Mouse (Mus musculus) kidney, postnatal 14 days (tissue): Measurements from ENCODE around the gene Ret.

ENCODE experiments used
- DNase-seq: peaks from one replicate; pipeline ENCODE4 v3.0.0; 2022; ENCODE audit warnings: mixed read lengths

Gene Ret

DNA sequence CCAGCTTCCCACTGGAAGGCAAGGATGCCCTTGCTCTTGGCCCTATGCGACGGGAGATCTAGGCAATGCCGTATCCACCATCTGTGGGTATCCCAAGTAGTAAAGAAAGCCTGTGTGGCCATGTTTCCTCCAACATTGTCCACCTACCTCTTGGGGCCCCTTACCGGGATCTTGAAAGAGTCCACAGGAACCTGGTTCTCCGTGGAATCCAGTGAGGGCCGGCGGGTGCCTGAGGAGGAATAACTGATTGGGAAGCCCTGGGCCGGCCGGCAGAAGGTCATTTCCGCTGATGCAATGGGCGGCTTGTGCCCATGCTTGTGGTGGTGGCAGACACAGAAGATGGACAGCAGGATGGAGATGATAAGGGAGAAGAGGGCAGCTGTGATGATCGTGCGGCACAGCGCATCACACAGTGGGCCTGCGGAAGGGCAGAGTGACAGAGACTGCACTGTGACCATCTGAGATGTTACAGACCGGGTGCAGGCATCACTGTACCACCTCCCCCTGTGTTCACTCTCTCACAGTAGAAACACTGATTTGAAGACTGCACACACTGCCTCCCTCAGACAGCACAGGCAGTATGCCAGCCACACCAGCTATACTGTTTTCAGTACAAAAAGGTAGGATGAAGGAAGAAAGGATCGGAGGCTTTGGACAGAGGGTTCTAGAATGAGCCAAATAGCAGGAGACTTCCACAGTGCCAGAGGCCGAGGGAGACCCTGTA is 24.1 kb downstream of the Ret start:
- DNase-seq, result no peak

DNA sequence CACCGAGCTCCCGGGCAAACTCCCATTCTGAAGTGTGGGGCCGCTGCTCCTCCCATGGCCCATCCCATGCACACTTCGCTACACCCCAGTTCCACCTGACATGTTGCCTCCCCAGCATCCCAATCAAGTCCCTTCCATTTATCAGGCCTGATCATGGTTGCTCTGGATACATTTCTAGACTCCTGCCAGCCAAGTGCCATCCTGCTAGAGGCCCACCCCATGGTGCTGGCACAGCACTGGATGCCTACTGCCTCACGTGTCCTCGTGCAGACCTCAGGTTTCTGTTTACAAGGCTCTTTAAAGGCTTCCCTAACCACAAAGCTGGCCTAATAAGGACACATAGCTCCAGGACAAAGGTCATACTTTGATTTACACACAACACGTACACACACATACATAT is 26.1 kb downstream of the Ret start:
- no peak for DNase-seq

DNA sequence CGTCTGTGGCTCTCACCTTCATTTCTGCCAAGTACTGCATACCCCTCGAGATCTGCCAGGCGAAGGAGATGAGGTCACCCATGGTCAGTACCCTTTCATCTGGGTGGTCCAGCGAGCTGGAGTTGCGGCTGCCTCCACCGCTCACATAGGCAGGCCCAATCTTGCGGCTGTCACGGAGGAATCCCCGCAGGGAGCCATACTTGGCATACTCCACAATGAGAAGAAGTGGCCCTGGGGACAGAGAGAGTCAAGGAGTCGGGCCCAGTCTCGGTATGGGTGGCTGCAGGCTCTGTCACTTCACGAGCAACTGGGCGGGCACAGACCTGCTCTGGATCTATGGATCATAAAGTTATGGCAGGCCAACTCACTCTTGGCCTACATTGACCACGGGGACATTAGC is 29.4 kb downstream of the Ret start:
- DNase-seq, result no peak

DNA sequence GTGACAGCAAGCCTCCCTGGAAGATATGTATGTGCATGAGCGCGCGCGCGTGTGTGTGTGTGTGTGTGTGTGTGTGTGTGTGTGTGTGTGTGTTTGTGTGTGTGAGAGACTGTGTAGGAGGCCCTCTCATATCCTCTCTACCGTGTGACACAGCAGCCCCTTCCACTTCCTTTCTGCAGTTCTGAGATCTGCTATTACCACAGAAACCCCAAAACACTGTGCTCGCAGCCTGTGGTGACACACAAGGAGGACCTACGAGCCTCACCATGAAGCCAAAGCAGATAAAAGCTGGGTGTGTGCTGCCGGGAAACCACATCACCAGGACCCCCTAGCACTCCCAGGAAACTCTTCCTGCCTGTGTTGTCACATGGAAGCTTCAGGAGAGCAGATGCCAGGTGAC is 30.5 kb downstream of the Ret start:
- DNase-seq, result no peak

DNA sequence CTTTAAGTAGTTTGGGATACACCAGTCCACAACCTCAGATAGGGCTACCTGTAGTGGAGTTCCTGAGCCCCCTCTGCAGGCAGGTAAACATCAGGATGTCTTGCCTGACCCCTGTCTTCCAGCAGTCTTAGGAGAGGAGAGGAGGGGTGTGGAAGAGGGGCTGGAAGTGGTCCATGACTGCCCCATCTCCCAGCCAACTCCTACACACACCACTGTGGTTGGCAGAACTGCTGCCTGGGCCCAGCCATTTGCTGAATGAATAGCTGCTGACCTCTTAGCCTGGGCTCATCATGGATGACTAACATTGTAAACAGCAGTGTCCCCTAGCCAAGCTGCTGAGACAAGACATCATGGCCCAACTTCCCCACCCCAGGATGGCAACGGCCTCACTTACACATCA is 32.0 kb downstream of the Ret start:
- DNase-seq, result no peak

DNA sequence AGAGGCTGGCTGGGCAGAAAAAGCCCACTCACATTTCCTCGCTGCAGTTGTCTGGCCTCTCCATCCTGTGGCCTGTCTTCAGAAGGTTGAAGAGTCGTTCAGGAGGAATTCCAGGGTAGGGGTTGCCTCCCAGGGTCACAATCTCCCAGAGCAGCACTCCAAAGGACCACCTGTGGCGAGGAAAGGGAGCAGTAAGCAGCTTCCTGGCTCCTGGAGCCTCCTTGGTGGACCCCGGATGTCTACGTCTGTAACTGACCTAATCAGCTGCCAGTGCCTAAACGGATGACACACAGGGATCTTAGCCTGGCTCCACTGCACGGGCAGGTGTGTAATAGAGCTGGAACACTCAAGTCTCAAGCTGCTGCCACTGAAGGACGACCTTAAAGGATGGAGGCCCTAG is 32.8 kb downstream of the Ret start:
- DNase-seq, result no peak

DNA sequence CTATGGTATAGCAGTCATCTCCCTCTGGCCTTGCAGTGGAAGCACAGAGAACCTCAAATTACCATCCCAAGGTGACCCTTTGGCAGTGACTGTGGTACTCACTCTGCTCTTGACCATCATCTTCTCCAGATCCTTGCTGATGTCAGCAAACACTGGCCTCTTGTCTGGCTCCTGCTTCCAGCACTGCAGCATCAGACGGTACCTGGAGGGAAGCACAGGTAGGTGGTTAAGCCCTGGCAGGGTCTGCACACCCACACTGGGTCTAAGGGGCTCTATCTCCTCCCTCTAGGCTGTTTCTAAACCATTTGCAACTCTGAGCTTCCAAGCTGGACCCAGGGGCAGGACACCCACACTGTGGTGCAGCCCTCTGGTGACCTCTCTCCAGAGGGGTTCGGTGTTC is 34.4 kb downstream of the Ret start:
- DNase-seq, result no peak

DNA sequence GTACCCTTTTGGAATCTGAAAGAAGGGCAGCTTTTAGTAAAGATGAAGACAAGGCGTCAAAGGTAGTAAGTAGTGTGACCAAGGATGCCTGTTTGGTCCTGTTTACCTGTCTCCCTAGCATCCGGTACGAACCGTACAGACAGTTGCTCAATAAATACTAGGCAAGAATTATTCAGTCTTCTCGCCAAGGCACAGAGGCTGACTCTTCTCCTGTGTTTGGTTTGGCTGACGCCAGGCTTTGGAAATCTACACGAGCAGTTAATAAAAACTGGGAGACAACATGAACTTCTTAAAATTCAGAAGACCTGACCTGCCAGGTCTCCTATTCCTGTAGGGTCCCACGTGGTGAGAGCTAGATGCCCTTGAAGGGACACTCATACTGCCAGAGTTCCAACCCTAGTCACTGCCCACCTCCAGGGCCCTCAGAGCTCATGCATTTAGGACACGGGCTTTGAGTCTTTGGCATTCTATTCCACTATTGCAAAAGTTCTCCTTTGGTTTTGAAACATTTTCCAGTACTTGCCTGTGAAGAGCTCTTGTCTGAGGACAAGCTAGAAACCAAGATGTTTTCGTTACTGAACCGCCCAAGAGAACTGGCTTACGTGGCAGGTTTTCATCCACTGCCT is 34.9 kb downstream of the Ret start:
- no peak for DNase-seq

DNA sequence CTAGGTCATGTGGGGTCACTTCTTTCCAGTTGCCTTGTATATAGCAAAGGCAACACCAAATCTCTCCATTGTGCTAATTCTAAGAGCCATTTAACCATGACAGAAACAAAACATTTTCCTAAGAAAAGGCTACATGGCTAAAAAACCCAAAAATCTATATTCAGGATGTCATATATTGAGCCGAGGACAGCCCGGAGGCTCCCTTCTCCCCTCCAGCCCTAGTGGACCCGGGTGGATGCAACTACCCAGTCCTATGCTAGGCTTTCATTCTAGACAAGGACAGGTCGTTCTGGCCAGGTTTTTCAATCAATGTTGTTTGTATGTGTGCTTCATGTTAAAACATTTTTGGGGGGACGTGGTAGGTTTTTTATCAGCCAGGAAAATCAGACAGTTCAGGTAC is 44.4 kb downstream of the Ret start:
- no peak for DNase-seq

DNA sequence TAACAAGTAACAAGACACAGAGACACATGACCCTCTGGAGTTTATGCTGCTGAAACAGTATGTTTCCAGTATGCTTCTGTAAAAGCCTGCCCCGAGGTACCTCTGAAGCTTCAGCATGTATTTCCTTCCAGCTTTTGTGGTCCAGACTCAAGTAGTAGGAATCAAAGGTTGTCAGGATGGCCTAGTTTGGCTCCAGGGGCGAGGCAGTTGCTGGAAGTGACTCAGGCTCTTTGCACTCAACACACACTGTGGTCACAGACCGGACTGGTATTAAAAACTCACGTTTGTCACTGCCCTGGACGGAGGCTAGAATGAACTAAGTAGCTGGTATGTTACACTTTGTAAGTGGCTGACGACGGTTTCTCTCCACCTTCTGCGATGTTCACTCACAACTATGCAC is 46.5 kb downstream of the Ret start:
- DNase-seq, result no peak

DNA sequence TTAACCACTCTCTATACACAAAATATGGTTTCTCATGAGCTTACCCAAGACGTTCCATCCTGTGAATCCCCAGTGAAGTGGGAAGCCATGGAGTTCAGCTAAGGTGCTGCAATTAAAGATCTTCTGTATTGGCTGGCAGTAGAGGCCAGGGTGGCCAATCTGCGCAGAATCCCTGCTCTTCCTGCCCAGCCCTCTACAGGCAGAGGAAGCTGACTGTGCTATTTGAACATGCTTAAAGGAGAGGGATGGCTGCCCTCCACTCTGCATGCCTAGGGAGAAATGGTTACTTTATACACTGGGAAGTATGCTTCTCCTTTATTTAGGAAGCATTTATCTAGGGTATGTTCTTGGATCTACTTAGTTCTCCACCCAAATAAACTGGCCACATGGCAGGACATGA is 47.0 kb downstream of the Ret start:
- DNase-seq, result no peak

DNA sequence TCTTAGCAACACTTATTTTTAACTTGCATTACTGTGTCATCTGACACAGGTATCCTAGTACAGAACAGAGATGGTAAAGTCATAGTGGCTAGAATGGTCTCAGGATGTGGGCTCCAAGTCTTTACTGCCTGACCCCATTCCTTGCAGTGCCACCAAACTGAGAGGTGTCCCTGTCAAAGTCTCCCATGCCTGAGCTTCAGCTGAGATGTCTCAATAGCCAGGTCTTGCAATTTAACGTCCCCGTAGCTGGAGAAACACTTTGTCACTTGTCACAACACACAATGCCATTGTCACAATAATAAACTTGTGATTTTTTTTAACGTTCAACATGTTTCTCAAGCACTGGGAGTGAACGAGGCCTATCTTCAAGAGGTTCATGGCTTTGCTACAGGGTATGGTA is 47.4 kb downstream of the Ret start:
- no peak for DNase-seq

DNA sequence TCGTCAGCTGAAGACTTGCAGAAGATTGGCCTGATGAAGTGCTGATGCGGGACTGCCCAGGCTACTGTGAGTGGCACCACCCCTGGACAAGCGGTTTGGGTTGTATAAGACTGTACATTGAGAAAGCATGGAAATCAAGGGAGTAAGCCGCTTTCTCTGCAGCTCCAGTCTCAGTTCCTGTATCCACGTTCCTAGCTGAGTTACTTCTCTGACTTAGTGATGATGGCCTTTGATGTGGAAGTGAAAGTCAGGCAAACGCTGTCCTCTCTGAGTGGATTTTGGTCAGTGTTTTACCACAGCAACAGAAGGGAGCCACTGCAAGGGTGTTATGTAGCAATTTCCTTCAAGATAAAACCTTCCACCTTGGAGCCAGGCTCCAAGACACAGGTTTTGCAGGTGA is 56.6 kb downstream of the Ret start:
- no peak for DNase-seq

DNA sequence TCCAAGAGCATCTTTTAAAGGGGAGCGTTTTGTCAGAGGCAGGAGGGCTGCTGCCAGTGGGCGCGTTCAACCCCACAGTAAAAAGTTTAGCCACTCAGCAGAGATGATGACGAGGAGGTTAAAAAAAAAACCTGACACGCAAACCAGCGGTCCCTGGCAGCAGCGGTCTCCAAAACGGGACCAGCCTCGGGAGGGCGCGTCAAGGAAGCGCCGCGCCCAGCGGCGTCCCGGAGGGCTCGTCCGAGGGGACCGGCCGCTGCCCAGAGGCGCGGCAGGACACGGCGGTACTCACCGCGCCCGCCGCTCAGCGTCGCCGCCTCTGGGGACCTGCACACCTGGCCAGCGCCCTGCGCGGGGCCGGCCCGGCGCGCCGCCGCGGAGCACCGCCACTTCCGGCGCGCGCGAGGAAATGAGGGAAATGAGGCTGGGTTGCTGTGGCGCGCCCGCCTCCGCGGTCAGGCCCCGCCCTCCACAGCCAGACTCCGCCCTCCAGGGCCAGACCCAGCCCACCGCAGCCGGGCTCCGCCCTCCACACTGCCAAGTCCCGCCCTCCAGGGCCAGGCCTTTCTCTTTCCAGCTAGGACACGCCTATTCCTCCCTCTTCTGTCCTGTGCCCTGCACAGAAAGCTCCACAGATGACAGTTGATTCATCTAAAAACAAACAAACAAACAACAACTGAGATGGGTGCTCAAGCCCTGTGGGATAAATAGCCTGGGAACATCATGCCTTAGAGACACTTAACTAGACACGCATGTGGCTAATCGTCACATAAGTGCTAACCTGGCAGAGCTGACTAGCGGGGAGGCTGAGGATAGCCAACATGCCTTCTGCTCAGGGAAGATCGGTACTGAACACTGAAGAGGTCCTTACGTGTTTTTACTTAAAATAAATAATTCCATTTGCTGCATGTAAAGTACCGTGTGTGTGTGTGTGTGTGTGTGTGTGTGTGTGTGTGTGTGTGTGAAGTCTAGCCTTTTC is 58.5 kb downstream of the Ret start, which contains the start of gene Csgalnact2:
TSS of gene Csgalnact2 (minus strand) at position 410 of the 979 bp plus-strand sequence.
- DNase-seq, result peak; percentile 97

DNA sequence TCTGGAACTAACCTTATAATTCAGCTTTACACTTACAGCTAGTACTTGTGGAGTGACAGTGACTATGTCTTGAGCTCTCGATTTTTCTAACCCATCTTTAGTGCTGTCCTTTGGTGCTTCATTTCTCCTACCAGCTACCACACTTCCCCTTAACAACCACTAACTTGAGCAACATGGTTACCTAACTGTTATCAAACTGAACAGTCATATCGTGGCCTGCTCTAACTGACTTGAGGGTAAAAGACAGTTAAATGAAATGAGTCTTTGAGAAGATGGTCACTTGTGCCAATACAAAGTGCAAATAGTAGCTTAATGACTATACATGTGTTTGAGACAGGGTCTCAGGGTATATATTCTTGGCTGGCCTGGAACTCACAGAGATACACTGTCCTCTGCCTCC is 60.4 kb downstream of the Ret start:
- DNase-seq, result no peak

DNA sequence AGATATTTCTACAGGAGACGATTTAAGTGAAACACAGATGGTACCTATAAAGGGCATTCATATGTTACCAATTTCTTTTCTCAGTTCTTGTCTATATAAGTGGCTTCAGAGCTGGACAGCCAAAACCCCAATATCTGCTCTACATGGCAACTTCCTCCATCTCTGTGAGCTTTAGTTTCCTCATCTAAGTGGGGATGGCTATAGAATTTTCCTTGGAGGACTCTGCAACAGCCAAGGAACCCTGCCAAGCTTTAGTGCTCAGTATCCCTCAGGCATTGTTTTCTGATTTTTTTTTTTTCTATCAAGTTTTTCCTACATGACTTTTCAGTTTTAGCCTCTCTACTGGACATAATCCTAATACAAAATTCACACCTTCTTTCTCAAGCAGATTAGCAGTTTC is 63.1 kb downstream of the Ret start:
- no peak for DNase-seq

DNA sequence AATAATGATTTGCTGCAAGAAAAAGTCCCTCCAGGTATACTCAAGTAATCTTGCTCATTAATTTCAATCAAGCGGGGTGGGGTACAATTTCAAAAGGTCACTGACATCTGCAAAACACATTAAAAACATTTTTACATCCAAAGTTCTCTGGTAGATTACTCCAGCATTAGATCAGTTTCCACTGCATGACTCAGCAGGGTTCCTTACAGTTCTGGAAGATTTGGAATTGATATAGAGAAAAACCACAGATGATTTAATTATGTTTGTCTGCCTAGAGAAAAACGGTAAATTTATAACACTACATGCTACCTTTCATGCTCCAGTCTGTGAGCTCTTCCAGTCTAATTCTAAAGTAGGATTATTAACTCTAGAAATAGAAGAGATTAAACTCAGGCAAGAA is 67.5 kb downstream of the Ret start:
- no peak for DNase-seq

DNA sequence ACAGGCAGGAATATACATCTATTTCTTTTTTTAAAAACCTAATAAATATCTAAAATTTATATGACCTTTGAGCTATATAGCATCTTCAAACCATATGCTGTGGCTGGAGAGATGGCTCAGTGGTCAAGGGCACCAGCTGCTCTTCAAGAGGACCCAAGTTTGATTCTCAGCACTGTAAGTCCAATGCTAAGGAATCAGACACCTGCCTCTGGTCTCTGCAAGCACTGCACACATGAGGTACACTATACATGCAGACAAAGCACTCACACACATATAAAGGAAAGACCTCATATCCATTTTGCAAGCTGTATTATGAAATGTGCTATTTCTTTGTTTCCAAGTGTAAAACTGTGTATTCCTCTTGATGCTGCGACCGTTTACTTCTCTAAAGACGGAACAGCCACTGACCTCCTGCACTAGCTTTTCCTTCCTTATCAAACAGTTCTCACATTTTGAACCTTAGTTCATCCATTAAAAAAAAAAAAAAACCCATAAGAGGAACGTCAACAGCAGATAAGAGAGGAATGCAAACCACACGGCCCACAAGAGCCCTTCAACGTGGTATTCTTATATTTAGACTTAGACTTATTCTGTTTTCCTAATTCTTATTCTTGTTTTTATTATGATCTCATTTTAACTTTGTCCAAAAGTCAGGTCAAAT is 69.6 kb downstream of the Ret start:
- peak; percentile 15 for DNase-seq

DNA sequence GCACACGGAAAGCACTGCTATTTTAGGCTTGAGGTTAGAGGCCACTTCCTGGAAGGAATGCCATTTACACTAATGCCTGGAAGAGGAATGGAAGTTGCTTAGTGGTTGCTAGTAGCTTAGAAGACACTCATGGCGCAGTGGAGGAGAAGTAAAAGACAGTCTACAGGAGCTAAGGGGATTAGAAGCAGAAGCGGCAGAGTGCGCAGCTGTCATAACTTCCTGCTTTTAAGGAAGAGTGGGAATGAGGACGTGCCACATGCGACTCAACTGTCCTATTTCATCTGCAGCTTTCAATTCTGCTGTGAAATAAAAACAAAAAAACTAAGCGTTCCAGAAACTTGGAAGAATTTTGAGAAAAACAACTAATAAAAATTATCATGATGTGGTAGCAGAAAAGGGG is 70.3 kb downstream of the Ret start:
- DNase-seq, result peak; percentile 33

DNA sequence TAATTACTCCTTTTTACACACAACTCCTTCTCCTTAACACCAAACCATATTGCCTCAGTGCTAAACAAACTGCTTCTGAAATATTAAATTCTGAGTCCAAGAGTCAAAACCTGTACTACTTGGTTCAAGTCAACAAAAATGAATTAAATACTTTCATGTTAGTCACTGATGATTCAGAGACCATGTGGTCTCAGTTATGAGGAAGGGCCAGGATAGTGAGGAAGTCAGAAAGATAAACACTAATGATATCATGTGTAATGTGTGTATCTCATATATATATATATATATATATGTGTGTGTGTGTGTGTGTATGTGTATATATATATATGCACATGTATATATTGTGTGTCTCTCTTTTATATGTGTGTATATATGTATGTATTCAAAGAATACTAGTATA is 70.9 kb downstream of the Ret start:
- no peak for DNase-seq

DNA sequence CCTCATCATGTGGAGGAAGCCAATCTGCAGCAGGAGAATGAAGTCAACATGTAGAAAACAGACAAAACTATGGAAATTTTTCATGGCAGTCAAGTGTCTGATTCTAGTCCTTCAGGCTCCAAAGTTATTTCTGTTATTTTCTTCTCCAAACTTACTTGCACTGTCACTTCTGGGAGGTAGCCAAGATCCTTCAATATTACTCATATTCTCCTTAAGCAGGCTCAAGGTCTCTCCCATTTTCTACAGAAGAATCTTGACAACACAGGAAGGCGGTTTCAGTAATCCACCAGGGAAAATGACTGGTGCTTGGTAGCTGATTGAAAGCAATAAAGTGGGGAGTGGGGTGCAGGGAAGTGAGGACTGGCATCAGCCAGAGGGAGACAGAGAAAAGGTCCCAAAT is 74.8 kb downstream of the Ret start:
- no peak for DNase-seq

DNA sequence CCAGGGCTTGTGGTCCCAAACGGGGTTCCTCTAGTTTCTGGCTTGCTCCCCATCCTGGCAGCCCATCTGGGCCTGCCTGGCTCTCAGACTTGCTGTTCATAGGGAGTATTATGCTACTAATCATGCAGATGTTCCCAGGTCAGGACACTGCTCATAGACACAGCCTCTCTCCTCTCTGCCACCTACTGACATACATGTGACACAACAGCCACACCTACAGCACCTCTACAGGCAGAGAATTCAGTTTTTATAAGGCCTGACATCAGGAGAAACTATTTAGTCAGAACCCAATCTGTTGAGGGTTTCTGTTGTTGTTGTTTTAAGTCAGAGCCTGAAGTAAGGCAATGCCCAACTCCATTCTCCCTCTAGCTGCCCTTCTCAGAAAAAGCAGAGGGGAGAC is 85.7 kb downstream of the Ret start:
- DNase-seq, result no peak
